Comparison of ENCODE assay signal across 18 mouse cellular contexts in genomic region chr16:65332412-65332811, GRCm38 (mm10).
DNase-seq lines count a peak whose midpoint lies in the region; ATAC-seq lines count a peak whose summit lies in the region.
"Had no signal": no experiment of that assay in that cellular context is flagged by ENCODE, and none has a peak within 500 bp of the region (broad histone marks: within the 10 kb centered on the region; RNA-seq: fewer than 3 reads in every experiment).

No protein-coding gene starts in this region.

- peak; percentile 9 for DNase-seq in 3T3-L1 (ENCODE audit: low read depth, low spot score)
- DNase-seq in thymus, postnatal 4 days, result no peak
- DNase-seq in left cerebral cortex, adult 9 months (ENCODE audit: low spot score in 2 of 2), result no peak
- DNase-seq: adrenal gland, adult 2 months; adrenal gland, adult 8-10 months; adrenal gland, postnatal 10 days; adrenal gland, postnatal 14 days; adrenal gland, postnatal 25 days; adrenal gland, postnatal 36 days; B cell, adult 2 months; cerebellum, adult 11 months; cerebellum, adult 11-12 months; cerebellum, adult 18-20 months; cerebellum, adult 2 months had no signal

- peak; percentile 95 for ATAC-seq in megakaryocyte, adult 5-6 weeks (ENCODE audit: poor library complexity, severe bottlenecking)
- ATAC-seq: activated CD4-positive, CD25-positive, alpha-beta regulatory T cell, adult 4 months; CD4-positive, CD25-positive, alpha-beta regulatory T cell, adult 4 months; Patski had no signal
